14 mouse cellular contexts compared by ENCODE assay signal in the genomic region with DNA sequence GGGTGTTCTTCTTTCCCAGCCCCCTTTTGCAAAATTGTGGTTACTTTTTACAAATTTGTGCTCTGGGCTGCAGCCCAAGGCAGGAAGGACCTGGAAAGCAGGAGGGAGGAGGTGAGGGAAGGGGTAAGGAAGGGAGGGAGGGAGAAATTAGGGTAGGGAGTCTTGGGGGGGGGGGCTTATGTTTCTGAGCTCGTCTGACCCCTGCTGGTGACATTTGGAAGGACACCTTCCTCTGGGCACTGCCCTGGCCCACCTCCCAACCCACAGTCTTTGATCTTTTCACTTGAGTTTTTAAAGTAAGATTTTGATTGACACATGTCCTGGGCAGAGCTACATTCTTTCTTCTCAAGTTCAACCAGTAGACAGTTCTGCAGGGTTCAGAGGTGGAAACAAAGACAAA. TPM values are rescaled to one million over a fixed set of nuclear protein-coding genes. Genes with fewer than 3 reads are reported as not detected.
DNase-seq lines count a peak whose midpoint lies in the region; TF ChIP-seq lines count a peak whose summit lies in the region.
"Had no signal": no experiment of that assay in that cellular context is flagged by ENCODE, and none has a peak within 500 bp of the region (broad histone marks: within the 10 kb centered on the region; RNA-seq: fewer than 3 reads in every experiment).

No protein-coding gene starts in this region.

- no peaks in the 10 kb centered on the region for H3K27me3 ChIP-seq in heart, adult 2 months (ENCODE audit: control insufficient read depth, insufficient read depth, low read length)
- H3K27me3 ChIP-seq in heart, embryonic 10.5 days (ENCODE audit: insufficient read depth, poor library complexity, severe bottlenecking): no peaks in the 10 kb centered on the region
- H3K27me3 ChIP-seq: Patski had no signal

- H3K36me3 ChIP-seq in heart, adult 2 months (ENCODE audit: control insufficient read depth, insufficient read depth, low read length): no peaks in the 10 kb centered on the region
- no peaks in the 10 kb centered on the region for H3K36me3 ChIP-seq in heart, embryonic 10.5 days

- no peak overlapping the region for H3K4me3 ChIP-seq in heart, adult 2 months
- no peak overlapping the region for H3K4me3 ChIP-seq in heart, embryonic 10.5 days

- H3K27ac ChIP-seq in heart, adult 2 months: no peak overlapping the region
- no peak overlapping the region for H3K27ac ChIP-seq in heart, embryonic 10.5 days

- no peaks in the 10 kb centered on the region for H3K9me3 ChIP-seq in heart, embryonic 10.5 days

- no peak overlapping the region for H3K9ac ChIP-seq in heart, adult 2 months (ENCODE audit: low read depth, low read length)

- peaks cover 4% of the 10 kb centered on the region for H3K4me1 ChIP-seq in heart, adult 2 months (ENCODE audit: control insufficient read depth, insufficient read depth, low read length)
- H3K4me1 ChIP-seq in heart, embryonic 10.5 days: peaks cover 11% of the 10 kb centered on the region

- peak; percentile 60 for TF ChIP-seq CTCF in heart, adult 2 months (IDR thresholded peaks at IDR 0.05)

- WGBS in heart, adult 2 months: 0% methylated on average over 1 of the region's 1 CpGs
- WGBS in heart, embryonic 10.5 days: 9% methylated on average over 1 of the region's 1 CpGs

- H3K79me2 ChIP-seq in heart, adult 2 months (replicated peaks; ENCODE audit: control insufficient read depth, insufficient read depth, low read length): no peaks in the 10 kb centered on the region

- no peak for TF ChIP-seq POLR2A in heart, adult 2 months (IDR thresholded peaks at IDR 0.05; ENCODE audit: insufficient read depth, low read depth, low read length)

- no peak for TF ChIP-seq EP300 in heart, adult 2 months (IDR thresholded peaks at IDR 0.05; ENCODE audit: insufficient read depth, low read depth, low read length)

- intact Hi-C loops in heart, adult 2 months (cut with DNase I): loop anchor here (2.0 kb wide), 1 partner anchor 232 kb away; no protein-coding TSS in a partner anchor
- intact Hi-C loops in gastrocnemius, postnatal 36 days (cut with DNase I): no loop called here

- peak in 1 of 2 experiments; percentile 27 for DNase-seq in heart, adult 2 months
- no peak for DNase-seq in heart, embryonic 10.5 days (ENCODE audit: low spot score)
- DNase-seq in lung, postnatal 36 days: peak; percentile 62
- no peak for DNase-seq in lung, postnatal 4 days
- peak; percentile 10 for DNase-seq in NIH3T3 (ENCODE audit: low read depth)
- peak; percentile 70 for DNase-seq in thymus, postnatal 14 days
- no peak for DNase-seq in gastrocnemius, postnatal 36 days
- DNase-seq in layer of hippocampus, postnatal 36 days: no peak
- DNase-seq: cerebellum, adult 11 months; kidney, adult 11 months had no signal

RNA-seq across cellular contexts. Expression of gene Rsph1, which starts 34.4 kb away (rescaled TPM):
- total RNA-seq in heart, adult 2 months (2021): 1 to 10 TPM in 1 of 2 experiments, under 1 TPM in 1; 0.81 to 1.2 TPM
- polyA plus RNA-seq in heart, adult 2 months (2012; rRNA removed): 0.32 and 1.2 TPM in 2 replicates
- polyA plus RNA-seq in heart, embryonic 10.5 days (2016; fragmentation: Nextera tagmentation; extraction: Ambion mirVana): 1.8 and 2.4 TPM in 2 replicates
- 1 to 10 TPM; 7.7 to 8.6 TPM for total RNA-seq in gastrocnemius, postnatal 36 days (2021)
- total RNA-seq in layer of hippocampus, postnatal 36 days (2021): 10 to 100 TPM; 10.8 to 14.3 TPM

RNA-seq across cellular contexts. Expression of gene Ubash3a, which starts 35.1 kb away (rescaled TPM):
- total RNA-seq in heart, adult 2 months (2021): under 1 TPM in 1 of 2 experiments, not detected in 1; 0.36 TPM
- polyA plus RNA-seq in heart, adult 2 months (2012; rRNA removed): 0.29 and 0.56 TPM in 2 replicates
- polyA plus RNA-seq in heart, embryonic 10.5 days (2016; fragmentation: Nextera tagmentation; extraction: Ambion mirVana): 0.75 and 3.0 TPM in 2 replicates
- total RNA-seq in gastrocnemius, postnatal 36 days (2021): under 1 TPM in 1 of 2 experiments, not detected in 1; 0.41 TPM
- 1 to 10 TPM in 1 of 2 experiments, under 1 TPM in 1; 0.85 to 1.4 TPM for total RNA-seq in layer of hippocampus, postnatal 36 days (2021)
- total RNA-seq: left cerebral cortex, postnatal 25 days had no signal
- polyA plus RNA-seq: midbrain, embryonic 11.5 days had no signal

RNA-seq across cellular contexts. Expression of gene Slc37a1, which starts 43.8 kb away (rescaled TPM):
- total RNA-seq in heart, adult 2 months (2021): 1 to 10 TPM; 7.3 to 9.1 TPM
- 18.7 and 19.7 TPM in 2 replicates for polyA plus RNA-seq in heart, adult 2 months (2012; rRNA removed)
- 3.9 and 4.8 TPM in 2 replicates for polyA plus RNA-seq in heart, embryonic 10.5 days (2016; fragmentation: Nextera tagmentation; extraction: Ambion mirVana)
- total RNA-seq in gastrocnemius, postnatal 36 days (2021): 1 to 10 TPM; 3.3 to 3.6 TPM
- 1 to 10 TPM; 5.4 to 7.1 TPM for total RNA-seq in layer of hippocampus, postnatal 36 days (2021)

RNA-seq across cellular contexts. Expression of gene Tmprss3, which starts 44.0 kb away (rescaled TPM):
- not detected for total RNA-seq in heart, adult 2 months (2021)
- not detected in 2 replicates for polyA plus RNA-seq in heart, adult 2 months (2012; rRNA removed)
- polyA plus RNA-seq in heart, embryonic 10.5 days (2016; fragmentation: Nextera tagmentation; extraction: Ambion mirVana): not detected in 2 replicates
- not detected for total RNA-seq in gastrocnemius, postnatal 36 days (2021)
- not detected for total RNA-seq in layer of hippocampus, postnatal 36 days (2021)
- total RNA-seq: heart, adult 8-10 months had no signal
- polyA plus RNA-seq: Patski had no signal

Comparison
In these comparisons a context has a peak if more than half of its experiments do, and no peak if none do; other contexts are left out.
1. DNase-seq: peak in lung, postnatal 36 days (single experiment), NIH3T3 (single experiment) and thymus, postnatal 14 days (single experiment); none in heart, embryonic 10.5 days (single experiment), lung, postnatal 4 days (0 of 2), gastrocnemius, postnatal 36 days (0 of 2) and layer of hippocampus, postnatal 36 days (0 of 2).